Mouse (Mus musculus) megakaryocyte, adult 5-6 weeks (primary cell): ENCODE measurements around the gene Atg9b. TPM values are rescaled to one million over a fixed set of nuclear protein-coding genes. Genes with fewer than 3 reads are reported as not detected.

Source experiments
- ATAC-seq: 2 replicates; pipeline ENCODE4 v1.8.0; 2016; ENCODE audit warnings: mild to moderate bottlenecking, inconsistent platforms; ENCODE audit not compliant: poor library complexity, severe bottlenecking
- total RNA-seq, 2 experiments: library from RNA; stranded (forward) in 1 of 2; stranded (reverse) in 1 of 2; fragments of 153-499, 151-499 nt in 1 of 2; fragments of 221-1000, 200-1000 nt in 1 of 2; gene quantifications; 2 replicates each; pipeline versions ENCODE4 v1.2.3 to v1.2.4; 2015 to 2017

The Atg9b gene
- total RNA-seq, 2 experiments from 2014 or later = 0.33 to 2.2 TPM

DNA sequence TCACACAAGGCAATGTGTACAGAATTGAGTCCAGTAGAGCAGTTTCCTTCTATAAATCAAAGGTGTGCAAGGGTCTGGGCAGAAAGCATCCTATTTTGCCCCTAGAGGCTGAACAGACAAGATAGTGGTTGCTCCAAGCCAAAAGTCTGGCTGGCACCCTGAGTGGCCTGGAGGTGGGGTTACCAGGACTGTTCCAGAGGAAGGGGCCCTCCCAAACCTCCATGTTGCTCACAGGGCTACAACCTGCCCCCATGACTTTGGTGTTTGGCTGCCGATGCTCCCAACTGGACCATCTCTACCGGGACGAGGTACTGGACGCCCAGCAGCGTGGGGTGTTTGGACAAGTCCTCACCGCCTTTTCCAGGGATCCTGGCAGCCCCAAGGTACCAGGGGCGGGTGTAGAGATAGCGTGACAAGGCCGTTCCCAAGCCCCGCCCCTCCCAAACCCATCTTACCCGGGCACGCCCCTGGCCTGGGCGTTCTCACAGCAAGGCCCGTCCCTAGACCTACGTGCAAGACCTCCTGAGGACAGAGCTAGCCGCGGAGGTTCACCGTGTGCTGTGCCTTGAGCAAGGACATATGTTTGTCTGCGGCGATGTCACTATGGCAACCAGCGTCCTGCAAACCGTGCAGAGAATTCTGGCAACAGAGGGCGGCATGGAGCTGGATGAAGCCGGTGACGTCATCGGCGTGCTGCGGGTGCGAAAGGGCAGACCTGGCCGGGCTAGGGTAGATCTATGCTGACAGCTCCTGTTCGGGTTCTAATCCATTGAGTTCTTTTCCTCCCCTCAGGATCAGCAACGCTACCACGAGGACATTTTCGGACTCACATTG is 8.7 kb downstream of the Atg9b start:
- ATAC-seq = peak; percentile 77

DNA sequence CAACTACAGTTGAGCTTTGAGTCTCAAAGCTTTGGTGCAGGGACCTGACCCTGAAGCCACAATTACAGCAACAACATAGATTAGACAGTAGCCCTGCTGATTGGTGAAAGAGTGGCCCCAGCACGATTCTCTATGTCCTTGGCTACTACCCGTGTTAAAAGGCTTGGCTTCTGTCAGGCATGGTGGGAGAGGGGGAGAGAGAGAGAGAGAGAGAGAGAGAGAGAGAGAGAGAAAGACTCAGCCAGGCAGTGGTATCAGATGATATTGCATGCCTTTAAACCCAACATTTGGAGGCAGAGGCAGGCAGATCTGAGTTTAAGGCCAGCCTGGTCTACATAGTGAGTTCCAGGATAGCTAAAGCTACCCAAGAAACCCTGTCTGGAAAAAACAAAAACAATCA is 10.0 kb downstream of the Atg9b start:
- no peak for ATAC-seq

DNA sequence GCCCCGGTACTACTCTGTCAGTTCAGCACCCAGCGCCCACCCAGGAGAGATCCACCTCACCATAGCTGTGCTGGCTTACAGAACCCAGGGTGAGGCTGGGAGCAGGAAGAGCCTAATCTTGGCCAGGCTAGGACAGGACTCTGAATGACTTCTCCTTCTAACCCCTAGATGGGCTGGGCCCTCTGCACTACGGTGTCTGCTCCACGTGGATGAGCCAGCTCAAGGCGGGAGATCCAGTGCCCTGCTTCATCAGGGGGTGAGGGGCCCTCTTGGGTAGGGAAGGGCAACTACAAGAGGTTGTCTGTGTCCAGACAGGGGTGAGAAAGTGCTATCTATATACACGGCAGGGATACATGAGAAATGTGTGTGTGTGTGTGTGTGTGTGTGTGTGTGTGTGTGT is 10.5 kb downstream of the Atg9b start:
- no peak for ATAC-seq

DNA sequence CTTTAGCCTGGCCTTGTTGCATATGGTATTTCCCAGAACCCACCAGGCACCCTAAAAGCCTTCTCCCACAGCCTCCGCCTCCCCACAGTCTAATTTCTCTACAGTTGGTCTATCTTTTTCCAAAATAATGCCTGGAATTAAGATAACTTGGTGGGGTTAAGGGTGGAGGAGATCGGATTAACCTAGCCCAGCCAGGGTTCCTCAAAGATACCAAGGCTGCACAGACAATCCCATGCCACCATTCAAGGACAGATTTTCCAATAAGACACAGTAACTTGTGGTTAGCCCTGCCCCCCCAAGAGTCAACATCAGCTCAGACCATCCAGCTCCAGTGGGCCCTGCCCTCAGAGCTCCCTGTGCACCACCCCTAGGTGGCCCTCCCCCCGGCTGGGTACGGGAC is 11.4 kb downstream of the Atg9b start:
- no peak for ATAC-seq

DNA sequence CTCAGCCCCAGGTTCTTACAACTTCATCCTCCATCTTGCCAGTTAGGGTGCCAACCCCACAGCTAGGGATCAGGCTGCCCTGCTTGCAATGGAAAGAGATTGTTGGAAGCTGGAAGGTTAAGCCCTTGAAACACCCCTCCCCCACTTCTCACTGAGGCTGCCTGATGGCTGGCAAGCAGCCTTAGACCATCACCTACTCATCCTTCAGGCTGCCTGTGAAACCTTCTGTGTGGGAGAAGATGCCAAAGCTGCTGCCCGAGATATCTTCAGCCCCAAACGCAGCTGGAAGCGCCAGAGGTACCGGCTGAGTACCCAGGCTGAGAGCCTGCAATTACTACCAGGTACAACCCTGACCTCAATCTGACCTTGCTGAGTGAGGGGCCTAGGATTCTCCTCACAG is 12.4 kb downstream of the Atg9b start:
- no peak for ATAC-seq

DNA sequence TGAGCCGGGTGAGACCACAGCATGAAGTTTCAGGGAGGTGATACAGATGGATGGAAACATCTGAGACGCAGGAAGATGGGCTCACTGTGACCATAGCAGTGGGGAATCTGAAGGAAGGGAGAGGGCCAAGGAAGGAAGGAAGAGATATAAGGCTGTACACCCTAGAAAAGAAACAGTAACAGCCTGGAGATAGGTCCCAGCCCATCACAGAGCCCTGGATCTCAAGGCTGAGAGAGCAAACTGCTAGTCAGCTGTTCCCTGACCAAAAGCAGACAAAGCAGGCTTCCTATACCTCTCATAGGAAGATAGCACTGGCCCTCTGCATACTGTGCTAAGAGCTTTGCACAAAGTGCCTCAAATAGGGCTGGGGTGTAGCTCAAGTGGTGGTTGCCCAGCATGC is 13.2 kb downstream of the Atg9b start:
- no peak for ATAC-seq

DNA sequence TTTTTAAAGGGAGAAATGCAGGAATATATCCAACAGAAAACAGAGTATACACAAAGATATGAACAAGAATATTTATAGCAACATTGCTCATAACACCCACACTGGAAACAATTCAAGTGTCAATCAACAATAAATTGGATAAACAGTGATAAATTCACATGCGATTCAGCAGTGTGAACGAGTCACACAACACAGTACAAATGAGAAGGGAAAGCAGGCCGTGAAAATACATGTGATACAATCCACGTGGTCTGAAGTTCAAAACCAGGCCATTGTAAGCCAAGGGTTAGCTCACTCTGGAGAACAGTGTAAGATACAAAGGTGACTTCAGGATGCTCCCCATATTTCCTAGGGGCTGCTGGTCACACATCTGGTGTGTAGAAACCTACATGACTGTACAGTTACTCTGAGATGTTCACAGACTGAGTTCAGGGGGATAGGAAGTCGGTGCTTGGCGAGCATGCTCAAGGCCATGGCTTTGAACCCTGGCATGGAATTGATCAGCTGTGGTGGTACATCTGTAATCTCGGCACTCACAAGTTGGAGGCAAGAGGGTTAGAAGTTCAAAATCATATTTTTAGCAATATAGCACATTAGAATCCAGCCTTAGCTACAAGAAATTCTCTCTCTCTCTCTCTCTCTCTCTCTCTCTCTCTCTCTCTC is 17.1 kb downstream of the Atg9b start:
- ATAC-seq = no peak

DNA sequence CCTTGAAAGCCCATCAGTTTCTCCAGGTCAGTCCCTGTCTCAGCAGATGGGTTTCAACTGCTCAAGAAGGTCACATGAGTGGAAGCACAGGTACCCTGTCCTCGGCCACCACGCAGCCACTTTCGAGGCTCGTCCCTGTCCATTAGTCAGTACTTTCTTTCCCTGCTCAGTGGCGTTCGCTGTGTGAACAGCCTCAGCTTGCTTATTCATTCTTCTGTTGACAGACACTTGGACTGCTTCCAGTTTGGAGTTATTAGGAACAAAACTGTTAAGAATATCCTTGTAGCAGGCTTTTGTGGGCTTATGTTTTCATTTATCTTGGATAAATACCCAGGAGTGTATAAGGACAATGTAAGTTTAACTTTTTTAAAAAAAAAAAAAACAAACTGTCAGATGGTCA is 17.7 kb downstream of the Atg9b start:
- no peak for ATAC-seq

DNA sequence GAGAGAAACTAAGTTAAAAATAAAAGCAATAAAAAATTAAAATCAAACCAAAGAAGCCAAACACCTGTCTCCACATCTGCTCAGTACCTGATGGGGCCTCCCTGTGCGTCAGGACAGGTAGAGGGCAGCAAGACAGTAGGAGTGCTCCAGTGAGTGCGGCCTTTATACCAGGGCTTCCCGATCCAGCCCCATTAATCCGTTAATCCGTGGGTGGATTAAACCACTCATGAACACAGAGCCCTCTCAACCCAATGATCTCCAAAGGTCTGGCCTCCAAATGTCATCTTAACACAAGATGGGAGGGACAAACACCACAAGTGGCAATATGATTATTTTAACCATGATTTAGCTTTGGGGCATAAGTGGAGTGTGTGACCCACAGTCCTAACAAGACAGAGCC is 18.1 kb downstream of the Atg9b start:
- no peak for ATAC-seq

DNA sequence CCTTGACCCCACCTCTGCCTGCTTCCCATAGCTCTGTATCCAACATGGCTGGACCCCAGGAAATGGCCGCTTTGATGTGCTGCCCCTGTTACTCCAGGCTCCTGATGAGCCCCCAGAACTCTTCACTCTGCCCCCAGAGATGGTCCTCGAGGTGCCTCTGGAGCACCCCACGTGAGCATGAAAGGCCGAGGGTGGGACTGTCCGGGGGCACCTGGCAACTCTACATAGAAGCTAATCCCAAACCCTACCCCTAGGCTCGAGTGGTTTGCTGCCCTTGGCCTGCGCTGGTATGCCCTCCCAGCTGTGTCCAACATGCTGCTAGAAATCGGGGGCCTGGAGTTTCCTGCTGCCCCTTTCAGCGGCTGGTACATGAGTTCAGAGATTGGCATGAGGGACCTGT is 22.2 kb downstream of the Atg9b start:
- ATAC-seq = no peak

DNA sequence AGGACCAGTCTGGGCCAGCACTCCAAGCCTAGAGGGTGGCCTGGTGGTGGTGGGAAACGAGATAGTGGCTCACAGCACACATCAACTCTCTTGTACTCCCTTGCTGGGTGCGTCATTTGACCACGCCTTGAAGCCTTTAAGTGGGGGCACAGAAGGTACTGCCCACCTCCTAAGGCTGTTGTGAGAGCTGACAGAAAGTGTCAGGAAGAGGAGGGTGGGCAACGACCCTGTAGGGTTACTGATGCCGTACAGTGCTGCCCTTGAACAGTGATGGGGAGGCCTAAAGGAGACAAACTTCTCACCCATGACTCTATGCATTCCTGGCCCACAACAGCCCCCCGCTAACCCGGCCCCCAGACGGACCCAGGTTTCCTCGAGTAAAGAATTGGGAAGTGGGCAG is 25.5 kb downstream of the Atg9b start:
- no peak for ATAC-seq

DNA sequence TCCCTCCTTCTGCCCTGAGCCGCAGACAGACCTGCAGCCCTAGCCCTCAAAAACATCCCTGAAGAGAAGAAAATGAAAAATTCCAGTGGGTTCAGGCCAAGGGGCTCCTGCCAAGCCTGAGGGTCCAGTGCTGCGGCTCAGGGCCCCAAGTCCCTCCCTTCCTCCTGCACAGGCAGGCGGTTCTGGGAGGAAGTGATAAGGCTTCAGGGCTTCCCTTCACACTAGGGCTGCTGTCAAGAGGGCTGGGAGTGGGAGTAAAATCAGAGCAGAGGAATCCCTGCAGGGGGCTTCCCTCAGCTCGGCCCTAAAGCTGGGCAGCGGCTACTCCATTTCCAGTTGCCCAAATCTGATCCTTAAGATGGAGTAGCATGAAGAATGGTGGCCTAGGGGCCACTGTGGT is 26.4 kb downstream of the Atg9b start:
- no peak for ATAC-seq

DNA sequence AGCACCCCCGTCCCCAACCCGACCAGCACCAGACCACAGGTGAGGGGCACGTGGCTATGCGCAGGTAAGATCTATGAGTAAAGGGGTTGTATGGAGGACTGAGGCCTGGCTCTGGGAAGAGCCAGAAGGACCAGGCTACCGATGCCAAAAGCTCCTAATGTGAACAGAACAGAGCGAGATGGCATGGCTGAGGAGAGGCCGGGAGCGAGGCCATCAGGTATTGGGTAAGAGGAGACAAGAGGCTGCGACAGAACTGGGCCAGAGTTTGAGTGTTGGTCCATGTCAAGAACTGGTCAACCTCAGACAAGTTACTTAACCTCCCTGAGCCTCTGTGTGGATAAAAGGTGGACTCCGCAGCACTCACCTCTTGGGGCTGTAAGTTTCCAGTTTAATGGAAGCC is 27.0 kb downstream of the Atg9b start:
- ATAC-seq = no peak

DNA sequence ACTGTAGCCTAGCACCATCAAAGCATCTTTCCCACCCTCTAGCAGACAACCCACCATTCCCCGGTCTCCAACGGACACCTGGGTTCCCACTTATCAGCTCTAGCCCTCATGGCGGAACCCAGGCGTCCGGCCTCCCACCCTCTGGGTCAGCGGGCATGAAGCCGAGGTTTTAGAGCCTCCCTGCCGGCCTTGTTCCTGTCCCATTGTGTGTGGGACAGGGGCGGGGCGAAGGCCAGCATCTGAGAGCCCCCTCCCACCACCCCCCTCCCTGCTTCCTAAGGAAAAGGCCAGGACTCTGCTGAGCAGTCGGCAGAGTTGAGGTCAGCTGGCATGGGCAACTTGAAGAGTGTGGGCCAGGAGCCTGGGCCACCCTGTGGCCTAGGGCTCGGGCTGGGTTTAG is 27.4 kb downstream of the Atg9b start, which contains the start of gene Nos3:
Gene Nos3 (plus strand): TSS at position 303 of the 400 bp plus-strand sequence.
- ATAC-seq = no peak

DNA sequence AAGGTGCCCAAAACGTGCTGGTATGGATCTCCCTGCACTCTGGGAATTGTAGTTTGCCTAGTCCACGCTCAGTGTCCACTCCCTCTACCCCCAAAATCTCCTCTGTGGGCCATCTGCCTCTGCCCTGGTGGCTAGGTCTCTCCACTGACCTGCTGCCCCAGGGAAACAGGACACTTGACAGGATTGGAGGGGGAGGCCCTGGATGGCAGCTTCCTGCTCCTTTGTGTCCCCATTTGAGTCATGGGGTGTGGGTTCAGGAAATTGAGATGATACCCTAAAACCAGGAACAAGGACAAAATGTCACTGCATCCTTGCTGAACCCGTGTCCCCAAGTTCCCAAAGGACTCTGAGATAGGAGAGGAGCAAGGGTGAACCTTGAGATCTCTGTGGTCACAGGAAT is 27.9 kb downstream of the Atg9b start:
- ATAC-seq = no peak

DNA sequence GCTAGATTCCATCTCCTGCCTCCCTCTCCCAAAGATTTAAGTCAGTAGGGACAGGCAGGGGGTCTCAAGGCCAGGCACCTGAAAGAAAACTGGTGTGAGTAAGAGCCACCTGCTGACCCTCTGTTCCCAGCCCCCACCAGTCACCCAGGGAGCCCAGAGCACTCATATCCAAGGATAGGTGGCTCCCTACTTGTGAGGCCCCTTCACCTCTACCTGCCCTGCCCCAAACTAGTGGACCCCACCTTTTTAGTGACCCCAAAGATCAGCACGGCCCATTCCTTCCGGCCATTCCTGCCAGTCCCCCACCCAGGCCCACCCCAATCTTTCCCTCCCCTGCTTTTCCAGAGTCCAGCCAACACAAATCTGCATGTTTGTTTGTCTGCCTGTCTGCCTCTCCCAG is 28.5 kb downstream of the Atg9b start:
- no peak for ATAC-seq

DNA sequence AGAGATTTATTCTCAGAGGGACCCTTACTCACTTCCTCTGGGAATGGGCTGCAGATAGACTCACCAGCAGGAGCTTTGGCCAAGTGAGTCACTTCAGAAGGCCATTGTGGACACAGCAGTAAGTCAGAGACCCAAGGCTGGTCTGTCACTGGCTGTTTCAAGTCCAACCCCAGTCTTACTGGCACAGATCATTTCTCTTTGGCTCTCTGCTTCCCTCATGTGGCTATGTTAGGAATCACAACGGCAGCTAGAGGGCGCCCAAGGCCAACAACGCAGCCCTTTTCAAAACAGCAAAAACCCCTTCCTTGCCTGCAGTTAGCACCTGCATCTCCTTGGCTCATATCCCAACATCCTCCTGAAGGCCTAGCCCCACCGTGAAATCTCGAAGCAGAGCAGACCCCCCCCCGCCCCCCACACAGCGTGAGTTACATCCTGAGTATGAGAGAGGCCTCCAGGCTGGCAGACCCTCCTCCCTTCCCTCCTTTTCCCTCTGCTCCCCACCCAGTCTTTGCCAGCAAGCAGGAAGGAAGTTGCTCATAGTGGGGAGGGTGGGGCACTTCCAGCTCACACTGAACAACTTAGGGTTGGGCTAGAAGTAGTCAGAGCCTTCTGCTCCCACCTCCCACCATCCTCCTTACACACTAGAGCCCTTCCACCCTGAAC is 31.0 kb downstream of the Atg9b start:
- ATAC-seq = peak; percentile 88

DNA sequence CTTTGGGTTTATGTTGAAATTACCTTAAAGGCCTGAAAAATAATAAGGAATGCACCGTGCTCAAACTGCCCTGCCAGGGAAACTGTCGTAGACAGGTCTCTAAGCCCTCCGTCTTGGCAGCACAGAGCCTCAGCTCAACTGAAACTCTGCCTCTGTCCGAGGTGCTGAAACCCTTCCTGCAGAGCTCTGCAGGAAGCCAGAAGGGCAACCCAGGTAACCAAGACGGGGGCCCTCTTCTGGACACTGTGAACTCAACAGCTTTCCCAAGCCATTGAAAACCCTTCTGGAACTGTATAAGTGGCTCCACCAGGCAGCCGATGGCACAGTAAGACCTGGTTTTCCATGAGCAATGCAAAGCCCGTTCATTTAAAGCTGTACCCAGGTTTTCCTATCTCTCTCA is 34.5 kb downstream of the Atg9b start:
- peak; percentile 63 for ATAC-seq

DNA sequence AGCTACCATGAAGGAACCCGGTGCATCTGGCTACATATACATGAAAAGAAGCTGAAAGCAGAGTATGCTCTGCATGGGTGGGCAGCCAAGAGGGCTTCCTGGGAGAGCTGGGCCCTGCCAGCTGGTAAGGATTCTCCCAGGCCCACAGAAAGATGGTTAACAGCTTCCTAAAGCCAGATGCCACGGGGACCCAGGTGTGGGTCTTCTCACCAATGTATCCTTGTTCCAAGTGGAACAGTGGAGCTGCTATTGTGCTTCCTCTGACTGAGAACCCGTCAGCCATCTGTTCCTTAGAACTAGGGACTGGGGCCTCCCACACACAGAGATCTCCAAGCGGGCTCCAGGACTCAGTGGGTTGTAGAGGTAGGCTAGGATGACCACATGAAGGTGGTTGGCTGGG is 35.2 kb downstream of the Atg9b start:
- ATAC-seq = no peak

DNA sequence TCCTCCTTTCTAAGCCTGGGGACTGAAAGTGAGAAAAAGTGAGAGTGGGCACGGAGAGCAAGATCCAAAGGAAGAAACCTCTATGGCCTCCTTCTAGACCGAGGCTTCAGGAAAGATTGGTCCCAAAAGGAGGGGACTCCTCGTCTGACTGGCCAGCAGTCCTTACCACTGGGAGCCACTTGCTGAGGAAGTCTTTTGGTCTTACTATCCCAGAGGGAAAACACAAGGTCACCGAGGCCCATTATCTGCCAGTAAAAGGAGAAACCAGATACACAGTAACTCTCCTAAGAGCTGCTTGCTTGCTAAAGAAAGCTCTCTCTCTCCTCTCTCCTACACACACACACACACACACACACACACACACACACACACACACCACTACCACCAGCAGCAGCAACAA is 38.6 kb downstream of the Atg9b start:
- no peak for ATAC-seq

DNA sequence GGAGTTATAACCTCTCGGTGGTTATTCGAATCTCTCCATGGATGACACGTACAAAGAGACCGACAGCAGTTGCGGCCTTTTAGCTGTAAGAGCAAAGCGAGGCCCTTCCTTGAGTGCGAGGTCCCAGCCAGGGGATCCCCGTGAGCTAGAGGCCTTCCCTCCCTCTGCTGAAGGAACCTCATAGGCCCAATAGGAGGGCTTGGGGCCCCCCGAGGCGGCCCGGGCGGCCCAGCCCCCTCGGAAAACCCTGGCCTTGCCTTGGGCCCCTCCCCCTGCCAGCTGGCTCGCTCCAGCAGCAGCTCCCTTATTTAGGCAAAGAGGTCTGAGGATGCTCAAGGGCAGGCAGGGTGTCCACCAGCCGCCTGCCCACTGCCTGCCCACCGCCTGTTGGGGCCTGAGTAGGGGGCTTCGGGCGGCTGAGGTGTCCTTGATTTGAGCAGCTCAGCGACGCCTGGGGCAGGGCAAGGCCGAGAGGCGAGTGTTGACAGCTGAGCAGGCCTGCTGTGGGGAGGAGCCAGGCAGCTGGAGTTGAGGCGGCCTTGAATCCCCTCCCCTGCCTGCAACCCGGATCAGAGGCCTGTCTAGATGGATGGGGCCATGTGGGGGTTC is 39.6 kb downstream of the Atg9b start:
- no peak for ATAC-seq
